Mouse (Mus musculus) neural tube, embryonic 10.5 days (tissue): ENCODE results near the gene Lypla2.

Experiments used
- DNase-seq: peaks from one replicate; pipeline ENCODE4 v3.0.0-alpha.2; 2017; ENCODE audit warnings: low spot score; ENCODE audit errors: extremely low spot score

The Lypla2 gene

DNA sequence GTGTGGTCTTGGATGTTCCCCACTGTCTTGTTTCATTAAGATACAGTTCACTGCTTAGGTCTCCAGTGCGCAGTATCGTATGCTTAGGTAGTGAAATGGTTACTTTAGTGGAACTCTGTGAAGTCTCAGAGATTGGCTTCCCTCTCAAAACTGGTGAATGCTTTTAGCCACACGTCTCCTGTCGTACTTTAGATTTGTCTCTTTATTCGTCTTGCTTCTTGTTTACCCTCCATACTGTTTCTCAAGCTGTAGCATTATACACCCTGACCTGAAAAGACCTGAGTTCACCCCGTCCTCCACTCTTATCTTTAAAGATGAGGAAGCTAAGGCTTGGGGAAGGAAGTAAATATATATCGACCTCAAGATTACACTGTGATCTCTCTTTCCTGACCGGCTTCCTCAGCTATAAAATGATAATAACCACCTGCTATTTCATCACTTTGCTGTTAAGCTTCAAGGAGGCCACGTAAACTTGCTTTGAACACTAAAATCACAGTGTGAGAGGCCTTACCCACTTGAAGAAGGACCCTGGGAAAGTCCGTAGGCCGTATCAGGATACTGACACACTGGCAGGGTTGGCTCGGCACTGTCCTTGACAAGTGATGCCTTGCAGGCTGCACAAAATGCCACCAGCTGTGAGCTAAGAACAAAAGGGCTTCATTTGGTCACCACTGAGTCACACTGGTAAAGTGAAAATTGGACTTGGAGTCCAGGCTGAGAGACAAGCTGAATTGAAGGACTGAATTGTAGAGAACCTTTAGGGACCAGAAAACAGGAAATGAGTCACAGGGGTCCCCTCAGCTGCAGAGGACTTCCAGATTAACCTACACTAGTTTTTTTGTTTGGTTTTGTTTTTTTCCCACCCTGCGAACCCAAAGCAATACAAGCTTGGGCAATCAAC is 735 bp upstream of the Lypla2 start:
- DNase-seq: no peak

GRCm38 (mm10) chr4:135971805-135972555 is 446 bp downstream of the Lypla2 start:
- DNase-seq: no peak

GRCm38 (mm10) chr4:135970585-135970984 is 1.8 kb downstream of the Lypla2 start:
- DNase-seq: no peak

- no peak for DNase-seq
Observed at GRCm38 (mm10) chr4:135969070-135969750, 3.2 kb downstream of the Lypla2 start.

DNA sequence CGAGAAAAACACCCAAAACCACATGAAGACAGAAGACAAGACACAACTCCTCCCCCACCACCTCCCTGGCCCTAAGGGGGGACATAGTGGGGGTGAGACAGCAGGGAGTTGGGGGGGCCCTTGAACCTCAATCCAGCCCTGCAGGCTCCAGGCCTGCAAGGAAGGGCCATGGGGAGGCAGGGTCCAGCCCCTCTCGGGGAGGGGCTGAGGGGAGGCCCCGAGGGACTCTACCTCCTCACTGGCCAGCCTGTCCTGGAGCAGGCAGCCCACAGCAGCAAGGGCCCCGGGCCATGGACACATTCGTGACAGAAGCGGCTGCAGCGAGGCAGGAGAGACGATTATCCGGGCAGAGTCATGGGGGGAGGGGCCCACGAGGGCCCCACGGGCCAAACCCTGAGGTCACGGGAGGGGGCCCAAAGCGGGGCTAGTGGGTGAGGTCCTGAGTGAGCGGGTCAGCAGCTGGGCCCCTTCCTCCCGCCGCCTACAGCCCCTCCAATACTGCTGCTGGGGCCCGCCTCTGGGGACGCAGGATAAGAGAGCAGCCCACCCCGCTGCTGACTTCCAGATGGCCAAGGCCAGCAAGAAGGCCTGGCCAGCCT is 4.1 kb downstream of the Lypla2 start:
- DNase-seq: no peak

DNA sequence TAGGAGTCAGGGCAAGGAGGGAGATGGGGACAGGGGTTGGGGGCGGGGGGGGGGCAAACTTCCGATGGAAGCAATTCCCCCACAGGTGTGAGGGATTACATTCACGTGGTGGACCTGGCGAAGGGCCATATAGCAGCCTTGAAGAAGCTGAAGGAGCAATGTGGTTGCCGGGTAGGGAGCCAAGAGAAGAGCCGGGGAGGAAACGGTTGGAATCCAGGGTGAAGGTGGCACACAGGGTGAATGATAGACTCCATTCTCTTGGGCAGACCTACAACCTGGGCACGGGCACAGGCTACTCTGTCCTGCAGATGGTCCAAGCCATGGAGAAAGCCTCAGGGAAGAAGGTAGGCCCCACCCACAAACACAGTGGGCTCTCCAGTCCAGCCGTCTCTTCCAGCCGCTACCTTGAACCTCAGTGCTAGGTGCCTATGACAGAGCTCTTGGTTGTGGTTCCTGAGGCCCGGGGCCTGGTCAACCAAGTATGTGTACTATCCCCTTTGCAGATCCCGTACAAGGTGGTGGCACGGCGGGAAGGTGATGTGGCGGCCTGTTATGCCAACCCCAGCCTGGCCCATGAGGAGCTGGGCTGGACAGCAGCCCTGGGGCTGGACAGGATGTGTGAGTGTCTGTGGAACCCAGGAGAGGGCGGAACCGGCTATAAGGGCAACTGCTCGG is 5.2 kb downstream of the Lypla2 start:
- no peak for DNase-seq

- DNase-seq: no peak
Observed at GRCm38 (mm10) chr4:135966283-135966682, 6.1 kb downstream of the Lypla2 start.

DNA sequence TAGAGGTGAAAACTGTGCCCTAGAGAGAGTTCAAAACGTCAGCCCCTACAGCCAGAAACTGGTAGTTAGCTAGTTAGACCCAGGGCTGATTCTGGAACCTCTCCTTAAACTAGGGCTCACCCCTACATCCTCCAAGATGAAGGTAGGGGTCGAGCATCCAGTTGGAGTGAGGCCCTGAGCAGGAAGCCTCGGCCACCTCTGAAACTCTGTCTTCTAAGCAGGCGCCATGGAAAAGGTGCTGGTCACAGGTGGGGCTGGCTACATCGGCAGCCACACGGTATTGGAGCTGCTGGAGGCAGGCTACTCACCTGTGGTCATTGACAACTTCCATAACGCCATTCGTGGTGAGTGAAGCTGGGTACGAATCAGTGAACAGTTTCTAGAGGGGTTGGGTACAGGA is 7.3 kb downstream of the Lypla2 start:
- DNase-seq: no peak

GRCm38 (mm10) chr4:135964426-135964825 is 8.0 kb downstream of the Lypla2 start:
- no peak for DNase-seq

- DNase-seq: peak; percentile 98
Observed at GRCm38 (mm10) chr4:135963457-135964193, 8.8 kb downstream of the Lypla2 start, which contains the start of gene Gale. Gale (plus strand) TSS chr4:135963727.

DNA sequence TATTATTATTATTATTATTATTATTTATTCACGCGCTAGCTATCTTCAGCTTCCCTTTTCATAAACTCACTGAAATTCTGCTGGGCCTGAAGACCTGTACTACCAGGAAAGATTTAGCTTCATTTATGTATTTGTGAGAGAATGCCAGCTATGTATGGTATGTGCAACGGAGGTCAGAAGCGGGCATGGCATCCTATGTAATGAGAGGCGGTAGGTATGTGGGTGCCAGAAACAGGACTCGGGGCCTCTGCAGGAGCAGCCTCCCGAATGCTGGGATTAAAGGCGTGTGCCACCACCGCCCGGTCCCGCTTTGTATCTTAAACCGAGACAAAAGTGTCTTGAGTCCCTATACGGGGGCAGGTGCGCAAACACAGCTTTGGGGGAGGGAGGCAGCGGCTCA is 9.5 kb downstream of the Lypla2 start:
- no peak for DNase-seq

GRCm38 (mm10) chr4:135962198-135962597 is 10.2 kb downstream of the Lypla2 start:
- no peak for DNase-seq

- no peak for DNase-seq
Observed at GRCm38 (mm10) chr4:135961709-135962108, 10.7 kb downstream of the Lypla2 start.

GRCm38 (mm10) chr4:135960717-135961116 is 11.7 kb downstream of the Lypla2 start:
- DNase-seq: peak; percentile 84

DNA sequence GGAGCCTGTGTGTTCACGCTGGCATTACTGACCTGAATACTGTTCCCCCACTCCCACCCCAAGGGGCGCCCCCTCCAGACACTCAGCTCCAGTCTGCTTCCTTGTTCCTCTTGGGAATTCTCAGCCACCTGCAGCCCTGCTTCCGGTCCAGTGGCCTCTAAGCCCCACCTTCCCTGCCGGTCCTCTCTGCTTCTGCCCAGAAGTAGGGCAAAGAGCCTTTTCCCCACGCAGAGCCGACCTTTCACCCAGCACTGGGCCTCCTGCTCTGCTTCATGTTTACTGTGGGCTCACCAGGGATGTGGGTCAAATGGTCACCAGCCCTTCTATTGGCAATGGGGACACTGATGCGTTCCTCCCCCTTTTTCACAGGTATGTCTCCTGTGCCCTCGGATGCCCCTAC is 14.1 kb downstream of the Lypla2 start:
- no peak for DNase-seq

GRCm38 (mm10) chr4:135955886-135956285 is 16.5 kb downstream of the Lypla2 start:
- no peak for DNase-seq

- peak; percentile 83 for DNase-seq
Observed at GRCm38 (mm10) chr4:135954241-135954640, 18.2 kb downstream of the Lypla2 start.

GRCm38 (mm10) chr4:135953179-135953578 is 19.2 kb downstream of the Lypla2 start:
- no peak for DNase-seq

GRCm38 (mm10) chr4:135951505-135951904 is 20.9 kb downstream of the Lypla2 start:
- DNase-seq: no peak

DNA sequence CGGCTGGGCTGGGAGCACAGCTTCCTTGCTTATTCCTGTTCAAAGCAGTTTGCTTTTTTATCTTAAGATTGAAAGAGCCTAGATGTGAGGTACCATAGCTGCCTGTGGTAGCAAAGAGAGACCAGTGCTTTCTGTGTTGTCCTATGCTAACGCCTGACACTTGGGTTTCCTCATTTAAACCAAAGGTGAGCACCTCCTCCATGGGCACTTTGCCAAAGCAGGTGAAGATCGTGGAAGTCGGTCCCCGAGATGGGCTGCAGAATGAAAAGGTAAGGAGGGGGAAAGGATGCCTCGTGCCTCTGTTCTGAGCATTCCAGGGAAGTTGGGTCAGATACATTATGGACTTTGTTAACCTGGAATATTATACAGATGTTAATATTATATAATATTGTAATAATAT is 22.1 kb downstream of the Lypla2 start:
- DNase-seq: no peak
